In genomic region chr14:24588041-24588440, GRCm38 (mm10) we compare ENCODE assay signal across 23 mouse cellular contexts.
DNase-seq lines count a peak whose midpoint lies in the region; ATAC-seq and TF ChIP-seq lines count a peak whose summit lies in the region.
"Had no signal": no experiment of that assay in that cellular context is flagged by ENCODE, and none has a peak within 500 bp of the region (broad histone marks: within the 10 kb centered on the region; RNA-seq: fewer than 3 reads in every experiment).

No protein-coding gene starts in this region.

- TF ChIP-seq CTCF in hindbrain, postnatal 0 days (IDR thresholded peaks at IDR 0.05; ENCODE audit: low read depth), result no peak

- H3K9ac ChIP-seq in forebrain, embryonic 15.5 days (replicated peaks), result no peak overlapping the region
- H3K9ac ChIP-seq in forebrain, embryonic 12.5 days, result no peak overlapping the region
- H3K9ac ChIP-seq in neural tube, embryonic 13.5 days, result no peak overlapping the region
- no peak overlapping the region for H3K9ac ChIP-seq in hindbrain, postnatal 0 days (replicated peaks; ENCODE audit: low read length)
- H3K9ac ChIP-seq: liver, embryonic 13.5 days; stomach, embryonic 15.5 days had no signal

- DNase-seq in neural tube, embryonic 10.5 days (ENCODE audit: extremely low spot score, low spot score), result no peak
- DNase-seq in hindbrain, postnatal 0 days (ENCODE audit: low spot score), result no peak
- DNase-seq in gastrocnemius, postnatal 10 days, result no peak
- DNase-seq in Muller cell, postnatal 12 days (ENCODE audit: inconsistent ontology term), result no peak
- no peak for DNase-seq in kidney, postnatal 10 days
- DNase-seq: adrenal gland, adult 2 months; cerebellum, adult 8-10 months; gastrocnemius, postnatal 36 days; kidney, adult 2 months; liver, embryonic 13.5 days; lung, adult 2 months; thymus, adult 18-20 months; thymus, postnatal 36 days had no signal

- ATAC-seq in forebrain, embryonic 15.5 days (replicated peaks), result no peak
- no peak for ATAC-seq in forebrain, embryonic 12.5 days (ENCODE audit: low FRiP score)
- no peak for ATAC-seq in neural tube, embryonic 13.5 days (ENCODE audit: low read depth)
- ATAC-seq in hindbrain, postnatal 0 days, result no peak
- ATAC-seq: CD4-positive, CD25-positive, alpha-beta regulatory T cell, adult 4 months; forebrain, embryonic 14.5 days; inflammation-experienced regulatory T-cells, adult 6 months; Patski had no signal

- 65% methylated on average over 3 of the region's 3 CpGs for WGBS in forebrain, embryonic 15.5 days
- WGBS in forebrain, embryonic 12.5 days, result 73% methylated on average over 3 of the region's 3 CpGs
- WGBS in neural tube, embryonic 13.5 days, result 59% methylated on average over 3 of the region's 3 CpGs
- WGBS in hindbrain, postnatal 0 days, result 47% methylated on average over 3 of the region's 3 CpGs

- H3K4me3 ChIP-seq in forebrain, embryonic 15.5 days, result no peak overlapping the region
- H3K4me3 ChIP-seq in forebrain, embryonic 12.5 days (replicated peaks), result no peak overlapping the region
- no peak overlapping the region for H3K4me3 ChIP-seq in neural tube, embryonic 13.5 days
- H3K4me3 ChIP-seq in hindbrain, postnatal 0 days (ENCODE audit: low read length), result no peak overlapping the region
- H3K4me3 ChIP-seq: left cerebral cortex, adult 2 months; liver, embryonic 13.5 days; stomach, embryonic 15.5 days had no signal

- no peak overlapping the region for H3K4me2 ChIP-seq in forebrain, embryonic 15.5 days (replicated peaks)
- H3K4me2 ChIP-seq in forebrain, embryonic 12.5 days, result no peak overlapping the region
- H3K4me2 ChIP-seq in neural tube, embryonic 13.5 days, result no peak overlapping the region
- H3K4me2 ChIP-seq in hindbrain, postnatal 0 days (ENCODE audit: low read depth, low read length), result no peak overlapping the region
- H3K4me2 ChIP-seq: liver, embryonic 13.5 days; stomach, embryonic 15.5 days had no signal

- H3K36me3 ChIP-seq in forebrain, embryonic 15.5 days, result no peaks in the 10 kb centered on the region
- no peaks in the 10 kb centered on the region for H3K36me3 ChIP-seq in forebrain, embryonic 12.5 days (replicated peaks)
- no peaks in the 10 kb centered on the region for H3K36me3 ChIP-seq in neural tube, embryonic 13.5 days
- no peaks in the 10 kb centered on the region for H3K36me3 ChIP-seq in hindbrain, postnatal 0 days (ENCODE audit: insufficient read depth, low read length)
- H3K36me3 ChIP-seq: liver, embryonic 13.5 days; stomach, embryonic 15.5 days had no signal

- H3K27ac ChIP-seq in forebrain, embryonic 15.5 days (replicated peaks), result 0 out of 2 replicates have a peak overlapping the region, but pooled peaks have one; percentile 73
- no peak overlapping the region for H3K27ac ChIP-seq in forebrain, embryonic 12.5 days
- H3K27ac ChIP-seq in neural tube, embryonic 13.5 days (replicated peaks), result peak overlapping the region; percentile 92
- peak overlapping the region; percentile 77 for H3K27ac ChIP-seq in hindbrain, postnatal 0 days
- H3K27ac ChIP-seq: kidney, postnatal 0 days; liver, embryonic 13.5 days; stomach, embryonic 15.5 days had no signal

- H3K27me3 ChIP-seq in forebrain, embryonic 15.5 days, result no peaks in the 10 kb centered on the region
- H3K27me3 ChIP-seq in forebrain, embryonic 12.5 days, result no peaks in the 10 kb centered on the region
- no peaks in the 10 kb centered on the region for H3K27me3 ChIP-seq in neural tube, embryonic 13.5 days
- no peaks in the 10 kb centered on the region for H3K27me3 ChIP-seq in hindbrain, postnatal 0 days (ENCODE audit: insufficient read depth, low read length)
- H3K27me3 ChIP-seq: liver, embryonic 13.5 days; stomach, embryonic 15.5 days had no signal

- peaks cover 9% of the 10 kb centered on the region for H3K4me1 ChIP-seq in forebrain, embryonic 15.5 days
- no peaks in the 10 kb centered on the region for H3K4me1 ChIP-seq in forebrain, embryonic 12.5 days
- peaks cover 22% of the 10 kb centered on the region for H3K4me1 ChIP-seq in neural tube, embryonic 13.5 days (replicated peaks)
- H3K4me1 ChIP-seq in hindbrain, postnatal 0 days (ENCODE audit: insufficient read depth, low read length), result peaks cover 6% of the 10 kb centered on the region; the same call in 1 of the 2 replicates
- H3K4me1 ChIP-seq: liver, embryonic 13.5 days; stomach, embryonic 15.5 days had no signal

- H3K9me3 ChIP-seq in forebrain, embryonic 15.5 days, result no peaks in the 10 kb centered on the region
- no peaks in the 10 kb centered on the region for H3K9me3 ChIP-seq in forebrain, embryonic 12.5 days
- H3K9me3 ChIP-seq in neural tube, embryonic 13.5 days, result no peaks in the 10 kb centered on the region
- H3K9me3 ChIP-seq in hindbrain, postnatal 0 days (ENCODE audit: low read length), result no peaks in the 10 kb centered on the region
- H3K9me3 ChIP-seq: liver, embryonic 13.5 days; stomach, embryonic 15.5 days had no signal
